Mouse (Mus musculus) central nervous system, embryonic 18 days (tissue): ENCODE data around the gene Tcstv3. TPM values are rescaled to one million over a fixed set of nuclear protein-coding genes. Genes with fewer than 3 reads are reported as not detected.

Experiments used
- polyA plus RNA-seq: library from polyadenylated mRNA; depleted of rRNA; stranded (reverse); fragments of >200 nt; gene quantifications from 2 replicates; pipeline ENCODE4 v1.2.3, GENCODE M21; 2012; rRNA removed

The Tcstv3 gene
- not detected in 2 replicates for polyA plus RNA-seq

GRCm38 (mm10) chr13:120316578-120316977 is at the start of gene Tcstv3:
Gene Tcstv3 (plus strand): TSS chr13:120316878.

GRCm38 (mm10) chr13:120299991-120300442 is 16.7 kb upstream of the Tcstv3 start, which contains the start of gene BC147527:
Gene BC147527 (plus strand): TSS chr13:120300392.

Other genes with a start within 250 kb of the Tcstv3 start
- not detected in 2 replicates for gene Gm20767, start 176.6 kb upstream of the Tcstv3 start, polyA plus RNA-seq
- not detected in 2 replicates for gene Gm21818, start 144.4 kb upstream of the Tcstv3 start, polyA plus RNA-seq
- not detected in 2 replicates for gene Gm21762, start 100.9 kb upstream of the Tcstv3 start, polyA plus RNA-seq
- gene Gm21731, start 77.8 kb upstream of the Tcstv3 start, polyA plus RNA-seq: not detected in 2 replicates
- not detected in 2 replicates for gene AF067061, start 53.8 kb upstream of the Tcstv3 start, polyA plus RNA-seq
- gene BC147527, start 16.5 kb upstream of the Tcstv3 start, polyA plus RNA-seq: 0.04 and 0.09 TPM in 2 replicates